Mouse (Mus musculus): ENCODE measurements around the gene 3830406C13Rik. TPM values are rescaled to one million over a fixed set of nuclear protein-coding genes. Genes with fewer than 3 reads are reported as not detected.
"Not testable (repeated sequence)": the region's sequence is repeated elsewhere in the genome, so short reads cannot be mapped to it uniquely, and the experiment has no call there.

Gene 3830406C13Rik
- 10 to 100 TPM; 11.7 to 95.4 (median 49.1) TPM for total RNA-seq (2018; cell fraction: chromatin; rRNA removed)
- total RNA-seq (2018; cell fraction: cytosol; rRNA removed): 10 to 100 TPM; 21.6 to 48.0 (median 34.5) TPM
- 100 to 1,000 TPM in 2 of 26 experiments, 10 to 100 TPM in 24; 20.7 to 133 (median 51.4) TPM for total RNA-seq (2018; cell fraction: nucleus; rRNA removed)
- 38.6 to 107 TPM (median 50.4 TPM) in 3 replicates for polyA plus RNA-seq (2018)

DNA sequence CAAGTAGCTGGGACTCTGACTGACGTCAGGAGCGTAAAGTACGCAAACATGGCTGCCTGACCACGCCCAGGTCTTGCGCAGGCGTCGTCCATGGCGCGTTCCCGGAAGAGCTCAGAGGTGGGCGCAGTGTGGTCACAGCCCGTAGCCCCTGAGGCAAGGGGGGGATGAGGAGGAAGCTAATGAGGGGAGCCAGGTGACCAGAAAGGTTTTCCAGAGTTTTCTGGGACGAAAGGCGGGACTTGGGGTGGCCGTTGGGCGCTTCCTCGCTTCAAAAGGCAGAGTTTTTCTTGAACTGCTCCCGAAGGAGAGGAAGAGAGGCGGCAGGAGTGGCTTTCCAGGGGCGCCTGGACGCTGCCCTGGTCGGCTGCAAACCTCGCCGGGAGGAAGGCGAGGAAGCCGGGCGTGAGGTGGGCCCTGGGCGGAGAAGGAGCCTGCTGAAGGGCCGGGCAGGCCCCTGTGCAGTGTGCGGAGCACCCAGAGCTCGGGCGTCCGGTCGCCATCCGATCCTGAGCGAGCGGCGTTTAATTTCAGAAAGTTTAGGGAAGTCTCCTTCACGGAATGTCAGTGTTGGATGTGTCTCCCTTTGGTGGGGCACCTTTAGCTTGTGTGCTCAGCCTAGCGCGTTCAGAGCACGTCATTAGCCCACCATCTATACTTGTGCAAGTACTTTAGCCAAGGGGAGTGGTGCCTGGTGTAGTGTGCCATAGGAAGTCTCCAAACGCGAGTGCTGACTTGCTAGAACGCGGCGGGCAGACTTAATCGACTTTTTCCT, at the start of gene 3830406C13Rik:
3830406C13Rik (plus strand) TSS at position 33 of the 772 bp plus-strand sequence.
- under 1% methylated on average over 48 of the region's 48 CpGs for WGBS (ENCODE audit: missing documents)
- peak within 1 kb of the TSS; percentile 63 for H3K4me3 ChIP-seq (ENCODE audit: inconsistent target)
- peak within 1 kb of the TSS; percentile 76 for H3K27ac ChIP-seq
- no peaks in the 10 kb centered on the region for H3K36me3 ChIP-seq (ENCODE audit: inconsistent target)
- no peaks in the 10 kb centered on the region for H3K79me2 ChIP-seq (ENCODE audit: inconsistent target)

DNA sequence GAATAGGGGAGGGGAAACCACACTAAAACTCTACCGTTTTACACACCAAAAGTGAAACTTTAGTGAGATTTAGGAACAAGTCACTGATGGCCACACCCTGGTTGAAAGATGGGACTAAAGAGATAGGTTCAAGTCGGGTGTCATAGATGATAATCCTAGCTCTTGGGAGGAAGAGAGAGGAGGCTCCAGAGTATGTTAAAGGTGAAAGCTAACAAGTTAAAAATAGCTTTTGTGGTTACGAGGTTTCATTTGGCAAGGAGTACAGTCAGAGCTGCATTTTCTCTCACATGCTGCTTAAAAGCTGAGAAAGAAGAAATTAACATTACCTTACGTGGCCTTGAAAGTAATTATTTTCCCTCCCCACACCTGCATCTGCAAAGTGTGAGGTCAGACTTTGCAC, 40.2 kb upstream of the 3830406C13Rik start:
- Histone ChIP-seq H3K79me2 (ENCODE audit: inconsistent target) (no peaks in the 10 kb centered on the region), H3K4me3 (ENCODE audit: inconsistent target) (no peak overlapping the region), H3K36me3 (ENCODE audit: inconsistent target) (no peaks in the 10 kb centered on the region), H3K27ac (no peak overlapping the region)
- WGBS (ENCODE audit: missing documents): 10% methylated on average over 4 of the region's 4 CpGs

DNA sequence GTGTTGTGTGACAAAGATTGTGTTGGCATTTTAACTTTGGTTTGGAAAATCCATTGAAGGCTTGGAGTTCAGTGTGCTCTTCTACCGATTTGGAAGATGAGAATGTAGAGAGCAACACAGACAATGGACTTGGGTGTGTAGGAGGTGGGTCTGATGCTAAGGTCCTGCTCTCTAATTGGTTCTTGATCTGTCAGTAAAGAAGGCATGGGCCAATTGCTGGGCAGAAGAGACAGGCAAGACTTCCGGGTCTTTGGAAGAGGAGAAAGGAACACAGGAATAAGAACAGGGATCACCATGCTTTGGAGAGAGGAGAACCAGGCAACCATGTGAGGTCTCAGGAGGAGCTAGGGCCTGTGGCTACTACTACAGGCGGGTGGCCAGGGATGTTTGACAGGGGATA, 7.9 kb upstream of the 3830406C13Rik start:
- Histone ChIP-seq H3K79me2 (ENCODE audit: inconsistent target) (no peaks in the 10 kb centered on the region), H3K36me3 (ENCODE audit: inconsistent target) (no peaks in the 10 kb centered on the region), H3K27ac (no peak overlapping the region), H3K4me3 (ENCODE audit: inconsistent target) (no peak overlapping the region)
- WGBS (ENCODE audit: missing documents): 78% methylated on average over 3 of the region's 3 CpGs

DNA sequence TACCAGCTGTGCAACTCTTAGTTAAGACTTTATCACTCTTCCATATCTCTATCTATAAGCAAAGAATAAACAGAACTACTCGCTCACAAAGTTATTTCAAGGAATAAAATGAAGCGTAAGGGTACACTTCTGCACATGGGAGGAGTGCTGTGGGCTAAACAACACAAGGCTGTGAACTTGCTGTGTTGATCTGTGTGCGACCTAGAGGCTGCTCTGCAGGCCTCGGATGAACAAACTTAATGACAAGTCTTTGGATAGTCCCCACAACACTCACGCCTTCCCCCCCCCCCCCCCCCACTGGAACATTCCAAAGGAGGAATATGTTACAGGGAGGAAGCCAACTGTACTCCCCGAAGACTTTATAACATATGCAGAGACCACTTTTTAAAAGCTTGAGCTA, 332 bp upstream of the 3830406C13Rik start, which contains the start of gene Gm49355:
Gm49355 (plus strand) TSS at position 336 of the 400 bp plus-strand sequence.
- H3K27ac ChIP-seq: peak within 1 kb of the TSS; percentile 76
- no peaks in the 10 kb centered on the region for H3K79me2 ChIP-seq (ENCODE audit: inconsistent target)
- H3K36me3 ChIP-seq (ENCODE audit: inconsistent target): no peaks in the 10 kb centered on the region
- WGBS (ENCODE audit: missing documents): 98% methylated on average over 5 of the region's 6 CpGs
- peak within 1 kb of the TSS; percentile 63 for H3K4me3 ChIP-seq (ENCODE audit: inconsistent target)

DNA sequence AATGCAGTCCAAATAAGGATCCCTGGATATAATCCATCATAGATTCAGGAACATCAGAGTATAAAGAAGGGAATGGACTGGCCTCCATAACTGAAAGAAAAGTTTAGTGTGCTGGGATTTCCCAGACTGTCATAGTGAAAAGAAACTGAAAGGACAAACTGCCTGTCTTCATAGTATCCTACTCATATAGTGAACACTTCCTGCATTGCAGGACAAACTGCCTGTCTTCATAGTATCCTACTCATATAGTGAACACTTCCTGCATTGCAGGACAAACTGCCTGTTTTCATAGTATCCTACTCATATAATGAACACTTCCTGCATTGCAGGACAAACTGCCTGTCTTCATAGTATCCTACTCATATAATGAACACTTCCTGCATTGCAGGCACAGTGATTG, 5.8 kb downstream of the 3830406C13Rik start:
- peaks cover 36% of the 10 kb centered on the region for H3K36me3 ChIP-seq (ENCODE audit: inconsistent target)
- not testable (repeated sequence) for H3K27ac ChIP-seq; H3K4me3 ChIP-seq (ENCODE audit: inconsistent target); H3K79me2 ChIP-seq (ENCODE audit: inconsistent target)

GRCm38 (mm10) chr14:12296391-12296790, 12.4 kb downstream of the 3830406C13Rik start:
- Histone ChIP-seq H3K79me2 (ENCODE audit: inconsistent target) (no peaks in the 10 kb centered on the region), H3K27ac (no peak overlapping the region), H3K36me3 (ENCODE audit: inconsistent target) (peaks cover 76% of the 10 kb centered on the region), H3K4me3 (ENCODE audit: inconsistent target) (no peak overlapping the region)
- WGBS (ENCODE audit: missing documents): 100% methylated on average over 7 of the region's 7 CpGs

GRCm38 (mm10) chr14:12299171-12299570, 15.2 kb downstream of the 3830406C13Rik start:
- no peak overlapping the region for H3K4me3 ChIP-seq (ENCODE audit: inconsistent target)
- no peak overlapping the region for H3K27ac ChIP-seq
- peaks cover 66% of the 10 kb centered on the region for H3K36me3 ChIP-seq (ENCODE audit: inconsistent target)
- H3K79me2 ChIP-seq (ENCODE audit: inconsistent target): no peaks in the 10 kb centered on the region

GRCm38 (mm10) chr14:12299654-12300053, 15.7 kb downstream of the 3830406C13Rik start:
- Histone ChIP-seq H3K36me3 (ENCODE audit: inconsistent target) (peaks cover 61% of the 10 kb centered on the region), H3K27ac (no peak overlapping the region), H3K4me3 (ENCODE audit: inconsistent target) (no peak overlapping the region), H3K79me2 (ENCODE audit: inconsistent target) (no peaks in the 10 kb centered on the region)
- 91% methylated on average over 5 of the region's 6 CpGs for WGBS (ENCODE audit: missing documents)

DNA sequence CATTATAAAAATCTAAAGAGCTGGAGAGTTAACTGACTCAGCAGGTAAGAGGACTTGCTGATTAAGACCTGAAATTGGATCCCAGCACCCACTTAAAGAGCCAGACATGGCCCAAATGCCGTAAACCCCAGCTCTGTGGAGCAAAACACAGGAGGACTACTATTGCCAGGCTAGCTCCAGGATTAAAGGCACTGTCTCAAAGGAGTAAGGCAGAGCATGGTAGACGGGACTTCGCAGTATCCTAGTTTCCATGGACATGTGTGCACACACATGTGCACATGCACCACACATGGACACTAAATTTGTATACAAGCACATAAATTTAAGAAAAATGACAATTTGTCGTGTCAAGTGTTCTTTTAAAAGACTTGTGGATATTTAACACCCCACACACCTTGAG, 16.3 kb downstream of the 3830406C13Rik start:
- WGBS (ENCODE audit: missing documents): 91% methylated on average over 4 of the region's 4 CpGs
- H3K4me3 ChIP-seq (ENCODE audit: inconsistent target): no peak overlapping the region

GRCm38 (mm10) chr14:12300677-12301076, 16.7 kb downstream of the 3830406C13Rik start:
- no peak overlapping the region for H3K4me3 ChIP-seq (ENCODE audit: inconsistent target)
- no peak overlapping the region for H3K27ac ChIP-seq
- no peaks in the 10 kb centered on the region for H3K79me2 ChIP-seq (ENCODE audit: inconsistent target)
- 86% methylated on average over 3 of the region's 3 CpGs for WGBS (ENCODE audit: missing documents)
- H3K36me3 ChIP-seq (ENCODE audit: inconsistent target): peaks cover 52% of the 10 kb centered on the region

More for the DNA sequence above, 16.3 kb downstream of the 3830406C13Rik start:
- H3K79me2 ChIP-seq (ENCODE audit: inconsistent target): no peaks in the 10 kb centered on the region
- H3K36me3 ChIP-seq (ENCODE audit: inconsistent target): peaks cover 56% of the 10 kb centered on the region
- no peak overlapping the region for H3K27ac ChIP-seq

DNA sequence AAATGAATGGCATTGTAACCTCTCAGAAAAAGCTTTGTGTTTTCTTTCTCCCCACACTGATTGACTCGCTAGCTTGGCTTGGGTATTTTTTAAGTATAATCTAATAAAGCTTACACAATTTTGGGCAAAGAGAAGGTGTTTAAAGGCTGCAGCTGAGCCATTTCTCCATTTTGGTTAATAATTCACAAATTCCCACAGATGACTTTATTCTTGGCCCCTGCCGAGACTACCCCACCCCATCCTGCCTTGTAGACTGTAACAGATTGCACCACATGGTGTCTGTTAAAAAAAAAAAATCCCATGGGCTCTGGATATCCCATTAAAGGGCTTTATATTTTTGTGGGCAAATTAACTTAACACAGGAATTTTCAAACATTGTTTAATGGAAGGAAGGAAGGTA, 19.1 kb downstream of the 3830406C13Rik start:
- 100% methylated on average over 2 of the region's 2 CpGs for WGBS (ENCODE audit: missing documents)
- Histone ChIP-seq H3K27ac (no peak overlapping the region), H3K79me2 (ENCODE audit: inconsistent target) (no peaks in the 10 kb centered on the region), H3K4me3 (ENCODE audit: inconsistent target) (no peak overlapping the region), H3K36me3 (ENCODE audit: inconsistent target) (peaks cover 28% of the 10 kb centered on the region; the same call in 1 of the 2 replicates)

- Histone ChIP-seq H3K36me3 (ENCODE audit: inconsistent target) (no peaks in the 10 kb centered on the region), H3K79me2 (ENCODE audit: inconsistent target) (no peaks in the 10 kb centered on the region), H3K4me3 (ENCODE audit: inconsistent target) (no peak overlapping the region), H3K27ac (no peak overlapping the region)
- WGBS (ENCODE audit: missing documents): 84% methylated on average over 7 of the region's 7 CpGs
Measured at GRCm38 (mm10) chr14:12333622-12334021, 49.6 kb downstream of the 3830406C13Rik start.

DNA sequence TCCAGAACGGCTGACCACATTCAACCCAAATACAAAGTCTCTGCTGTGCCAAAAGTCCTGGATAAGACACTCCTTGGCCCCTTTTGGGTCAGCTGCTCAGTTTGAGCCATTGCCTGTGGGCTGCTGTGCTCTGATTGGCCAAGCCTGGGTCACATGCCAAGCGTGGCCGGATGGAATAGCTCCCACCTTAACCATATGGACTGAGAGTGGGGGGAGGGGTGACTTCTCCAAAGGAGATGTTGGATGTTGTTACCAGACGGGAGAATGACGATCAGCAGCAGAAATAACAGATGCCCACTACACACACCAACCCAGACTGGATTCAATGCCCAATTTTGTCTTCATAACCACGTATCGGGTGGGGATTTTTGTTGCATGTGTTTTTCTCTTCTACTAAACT, 51.0 kb downstream of the 3830406C13Rik start:
- H3K36me3 ChIP-seq (ENCODE audit: inconsistent target): no peaks in the 10 kb centered on the region
- H3K79me2 ChIP-seq (ENCODE audit: inconsistent target): no peaks in the 10 kb centered on the region

DNA sequence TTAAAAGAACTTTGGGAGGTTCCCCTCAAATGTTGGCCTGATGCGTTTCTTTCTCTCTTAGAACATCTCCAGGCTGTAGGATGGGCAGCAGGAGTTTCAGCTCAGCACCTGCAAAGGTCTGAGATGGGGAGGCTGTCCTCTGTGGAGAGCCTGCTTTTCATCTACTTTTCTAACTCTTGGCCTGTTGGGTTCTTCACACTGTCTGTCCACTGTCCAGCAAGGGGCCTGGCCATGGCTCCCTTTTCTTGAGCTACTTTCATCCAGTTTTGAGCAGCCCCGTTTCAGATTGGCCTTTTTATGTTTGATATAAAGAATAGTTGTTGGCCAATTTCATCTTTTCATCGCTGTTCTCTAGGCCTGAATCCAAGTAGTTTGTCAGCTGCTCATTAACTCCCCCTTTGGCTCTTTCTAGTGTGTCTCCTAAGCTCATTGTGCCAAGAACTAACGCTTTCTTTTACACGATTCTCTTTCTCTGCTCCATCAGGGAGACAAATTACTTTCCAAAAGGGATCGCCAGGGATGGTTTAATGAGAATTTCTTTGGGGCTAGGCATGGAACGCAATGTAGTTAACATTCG, 53.5 kb downstream of the 3830406C13Rik start:
- H3K4me3 ChIP-seq (ENCODE audit: inconsistent target): no peak overlapping the region
- 19% methylated on average over 8 of the region's 8 CpGs for WGBS (ENCODE audit: missing documents)

More for the DNA sequence above, 51.0 kb downstream of the 3830406C13Rik start:
- Histone ChIP-seq H3K27ac (no peak overlapping the region), H3K4me3 (ENCODE audit: inconsistent target) (no peak overlapping the region)
- 39% methylated on average over 7 of the region's 7 CpGs for WGBS (ENCODE audit: missing documents)

More for the DNA sequence above, 53.5 kb downstream of the 3830406C13Rik start:
- Histone ChIP-seq H3K36me3 (ENCODE audit: inconsistent target) (no peaks in the 10 kb centered on the region), H3K79me2 (ENCODE audit: inconsistent target) (no peaks in the 10 kb centered on the region), H3K27ac (no peak overlapping the region)

Measured in macrophage (primary cell).